Mouse (Mus musculus): Measurements from ENCODE around the gene Sez6.

Sez6 gene

DNA sequence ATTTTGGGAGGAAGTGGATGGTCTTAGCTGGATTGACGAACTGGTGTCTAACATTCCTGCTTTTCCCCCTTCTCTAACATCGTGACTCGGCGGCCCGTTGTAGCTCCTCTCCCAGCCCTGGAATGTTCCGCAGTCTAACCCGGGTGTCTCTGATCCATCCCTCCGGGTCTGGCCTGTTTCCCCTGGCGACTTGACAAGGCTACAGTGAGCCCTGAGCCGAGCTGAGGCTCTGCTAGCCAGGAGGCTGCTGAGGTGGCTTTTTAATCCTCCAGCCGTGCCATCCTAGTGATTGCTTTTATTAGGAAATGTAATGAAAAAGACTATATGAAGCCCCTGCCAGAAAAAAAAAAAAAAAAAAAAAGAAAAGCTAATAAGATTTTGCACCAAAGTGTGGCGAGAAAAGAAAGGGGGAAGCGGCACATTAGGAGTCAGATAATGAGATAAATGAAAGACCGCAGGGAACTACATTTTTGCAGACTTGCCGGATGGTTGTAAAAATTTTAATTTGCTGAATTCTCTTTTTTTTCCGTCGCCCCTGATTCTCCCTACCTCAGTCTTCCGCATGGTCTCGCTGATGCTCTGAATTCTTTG is 24.4 kb upstream of the Sez6 start:
- no peak for ATAC-seq (ENCODE audit: low TSS enrichment)

- no peak for ATAC-seq (ENCODE audit: low TSS enrichment)
Measured at GRCm38 (mm10) chr11:77906747-77907174, 23.8 kb upstream of the Sez6 start.

DNA sequence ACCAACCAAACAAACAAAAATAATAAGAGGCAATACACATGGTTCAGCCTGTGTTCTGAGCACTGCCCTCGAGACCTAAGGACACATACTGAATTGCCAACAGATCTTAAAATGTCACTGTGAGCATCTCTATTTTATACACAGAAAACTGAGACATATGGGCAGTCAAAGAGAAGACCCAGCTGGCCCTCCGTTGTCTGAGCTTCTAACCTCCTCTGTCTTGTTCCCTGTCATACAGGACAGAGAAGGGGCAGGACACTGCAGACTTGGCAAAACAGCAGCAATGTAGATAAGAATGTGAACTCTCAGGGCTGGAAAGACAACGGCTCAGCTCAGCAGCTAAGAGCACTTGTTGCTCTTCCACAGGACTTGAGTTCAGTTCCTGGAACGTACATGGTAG is 22.1 kb upstream of the Sez6 start:
- no peak for ATAC-seq (ENCODE audit: low TSS enrichment)

- no peak; the same call in 1 of the 2 replicates for ATAC-seq (ENCODE audit: low TSS enrichment)
Measured at GRCm38 (mm10) chr11:77909376-77909775, 21.2 kb upstream of the Sez6 start.

- no peak for ATAC-seq (ENCODE audit: low TSS enrichment)
Measured at GRCm38 (mm10) chr11:77909776-77910175, 20.8 kb upstream of the Sez6 start.

- ATAC-seq (ENCODE audit: low TSS enrichment): no peak
Measured at GRCm38 (mm10) chr11:77913505-77913904, 17.1 kb upstream of the Sez6 start.

DNA sequence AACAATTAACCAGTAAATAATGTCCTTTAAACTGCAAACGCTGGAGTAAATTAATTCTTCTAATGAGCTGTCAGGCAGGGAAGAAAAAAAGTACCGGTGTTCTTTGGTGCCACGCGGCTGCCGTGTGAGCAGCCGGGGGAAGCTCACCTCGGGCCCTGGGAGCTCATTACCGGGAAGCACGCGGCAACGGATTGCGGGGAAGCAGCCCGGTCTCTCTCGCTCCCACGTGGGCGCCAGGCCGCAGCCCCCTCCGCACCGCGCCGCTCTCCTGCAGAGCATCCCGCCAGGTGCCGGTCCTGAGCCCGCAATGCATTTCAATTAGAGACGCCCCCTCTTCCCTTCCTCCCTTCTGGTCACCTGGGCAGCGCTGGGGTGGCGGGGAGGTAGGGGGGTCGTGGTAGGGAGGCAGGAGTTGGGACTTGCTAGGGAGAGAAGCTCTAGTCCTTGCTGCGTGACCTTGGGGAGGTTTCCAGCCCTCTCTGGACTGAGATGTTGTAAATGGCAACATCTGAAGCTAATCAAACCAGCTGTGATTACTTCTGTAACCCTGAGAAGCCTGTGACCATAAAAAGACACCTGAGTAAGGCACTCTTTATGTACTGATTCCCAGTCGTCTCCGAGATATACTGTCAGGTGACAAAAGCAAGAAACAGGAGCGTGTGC is 15.9 kb upstream of the Sez6 start:
- no peak for ATAC-seq (ENCODE audit: low TSS enrichment)

DNA sequence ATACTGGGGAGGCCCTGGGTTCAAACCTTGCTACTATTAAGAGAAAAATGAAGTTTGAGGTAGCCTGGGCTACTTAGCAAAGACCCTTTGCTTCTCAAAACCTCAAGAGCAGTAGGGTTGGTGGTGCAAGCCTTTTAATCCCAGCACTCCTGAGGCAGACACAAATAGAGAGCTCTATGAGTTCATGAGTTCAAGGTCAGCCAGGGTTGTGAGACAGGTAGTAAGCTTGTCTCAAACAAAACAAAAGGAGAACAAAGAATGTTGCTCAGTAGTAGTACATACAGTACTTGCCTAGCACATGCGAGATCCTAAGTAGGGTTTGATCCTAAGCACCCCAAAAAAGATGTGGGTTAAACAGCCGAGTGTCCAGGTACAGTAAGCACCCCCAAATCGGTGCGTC is 13.9 kb upstream of the Sez6 start:
- ATAC-seq (ENCODE audit: low TSS enrichment): no peak

- no peak for ATAC-seq (ENCODE audit: low TSS enrichment)
Measured at GRCm38 (mm10) chr11:77917166-77917565, 13.4 kb upstream of the Sez6 start.

- no peak; the same call in 1 of the 2 replicates for ATAC-seq (ENCODE audit: low TSS enrichment)
Measured at GRCm38 (mm10) chr11:77923285-77923684, 7.3 kb upstream of the Sez6 start.

DNA sequence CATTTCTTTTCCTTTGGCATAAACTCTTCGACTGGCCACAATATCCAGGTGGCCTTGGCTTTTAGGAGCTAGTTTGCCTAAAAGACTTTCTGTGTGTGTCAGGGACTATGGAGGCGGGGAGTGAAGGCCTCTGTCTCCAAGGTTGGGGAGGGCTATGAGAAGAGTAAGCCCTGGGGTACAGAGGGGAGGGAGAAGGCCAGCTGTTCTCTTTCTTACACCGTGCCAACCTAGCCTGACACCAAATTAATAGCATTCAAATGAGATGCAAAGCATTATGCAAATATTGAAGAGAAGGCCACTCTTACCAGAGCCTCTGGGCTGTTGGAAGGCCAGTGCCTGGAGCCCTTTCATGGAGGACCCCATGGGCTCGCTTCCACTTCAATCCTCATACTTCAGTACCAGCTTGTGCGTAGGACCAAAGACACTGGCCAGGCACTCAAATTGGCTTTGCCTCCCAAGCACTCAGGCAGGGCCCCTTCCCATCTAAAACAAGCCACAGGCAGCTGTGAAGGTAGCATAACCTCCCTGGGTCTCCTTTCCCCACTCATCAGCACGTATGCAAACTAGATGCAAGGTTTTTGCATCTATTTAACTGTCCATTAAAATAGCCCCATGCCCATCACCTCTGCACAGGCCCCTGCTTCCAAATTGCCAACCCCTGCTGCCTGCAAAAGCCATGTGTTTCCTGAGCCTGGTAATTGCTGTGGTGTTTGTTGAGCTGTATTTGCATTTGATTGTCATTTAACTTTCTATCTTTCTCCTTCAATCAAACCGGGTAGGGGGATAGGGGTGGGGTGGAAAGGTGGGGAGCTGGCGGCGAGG is 4.6 kb upstream of the Sez6 start:
- no peak for ATAC-seq (ENCODE audit: low TSS enrichment)

DNA sequence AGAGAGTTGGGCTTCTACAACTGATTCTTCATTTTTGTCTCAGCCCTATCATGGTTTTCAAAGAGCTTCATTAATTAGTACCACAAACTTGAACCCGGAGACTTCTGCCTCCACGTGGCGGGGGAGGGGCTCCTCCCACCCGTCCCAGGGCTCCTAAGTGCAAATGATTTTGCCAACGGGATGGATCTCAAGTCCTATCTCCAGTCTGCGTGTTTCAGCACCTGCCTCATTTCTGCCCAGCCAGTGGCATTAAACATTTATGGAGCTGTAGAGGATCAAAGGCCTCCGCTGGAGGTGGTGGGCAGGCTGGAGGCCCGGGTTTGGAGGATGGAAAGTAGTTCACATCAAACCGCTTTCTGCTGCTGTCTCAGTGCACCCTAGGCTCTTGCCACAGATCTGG is 3.9 kb upstream of the Sez6 start:
- no peak for ATAC-seq (ENCODE audit: low TSS enrichment)

- no peak for ATAC-seq (ENCODE audit: low TSS enrichment)
Measured at GRCm38 (mm10) chr11:77927837-77928236, 2.8 kb upstream of the Sez6 start.

DNA sequence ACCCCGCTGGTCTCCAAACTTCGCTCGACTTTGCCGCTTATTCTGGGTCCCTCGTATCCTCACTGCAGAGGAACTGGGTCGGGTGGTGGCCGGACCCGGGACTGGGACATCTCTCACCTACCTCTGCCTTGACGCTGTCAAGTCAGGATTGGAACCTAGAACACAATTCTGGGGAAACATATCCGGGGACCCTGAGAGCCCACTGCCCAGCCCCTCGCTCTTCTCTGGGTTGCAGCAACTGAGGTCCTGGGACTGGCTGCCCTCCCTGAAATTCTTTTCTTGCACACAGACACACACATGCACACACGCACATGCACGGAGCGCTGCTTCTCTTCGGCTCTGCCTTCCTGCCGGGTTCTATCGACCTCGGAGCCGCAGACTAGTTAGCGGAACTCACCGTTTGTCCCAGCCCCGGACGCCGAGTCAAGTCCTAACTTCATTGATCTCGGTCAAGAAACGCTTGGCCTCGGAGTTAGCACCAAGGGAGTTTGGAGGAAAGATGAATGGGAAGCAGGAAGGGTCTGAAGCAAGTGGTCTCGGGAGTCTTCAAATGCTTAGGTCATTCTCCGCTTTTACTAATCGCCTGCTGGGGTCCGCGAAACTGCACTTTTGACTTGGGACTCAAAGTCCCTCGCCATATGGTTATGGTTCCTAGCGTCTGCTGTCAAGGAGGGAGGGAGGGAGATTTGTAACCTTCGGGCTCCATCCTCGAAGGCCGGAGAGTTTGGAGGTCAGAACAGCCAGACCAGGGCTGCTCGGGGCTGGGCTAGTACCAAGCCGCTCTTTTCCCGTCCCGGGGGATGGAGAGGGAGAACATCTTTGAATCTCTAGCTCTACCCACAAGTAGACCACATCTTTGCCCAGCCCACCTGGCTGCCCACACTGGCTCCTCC is 1.2 kb downstream of the Sez6 start:
- no peak for ATAC-seq (ENCODE audit: low TSS enrichment)

DNA sequence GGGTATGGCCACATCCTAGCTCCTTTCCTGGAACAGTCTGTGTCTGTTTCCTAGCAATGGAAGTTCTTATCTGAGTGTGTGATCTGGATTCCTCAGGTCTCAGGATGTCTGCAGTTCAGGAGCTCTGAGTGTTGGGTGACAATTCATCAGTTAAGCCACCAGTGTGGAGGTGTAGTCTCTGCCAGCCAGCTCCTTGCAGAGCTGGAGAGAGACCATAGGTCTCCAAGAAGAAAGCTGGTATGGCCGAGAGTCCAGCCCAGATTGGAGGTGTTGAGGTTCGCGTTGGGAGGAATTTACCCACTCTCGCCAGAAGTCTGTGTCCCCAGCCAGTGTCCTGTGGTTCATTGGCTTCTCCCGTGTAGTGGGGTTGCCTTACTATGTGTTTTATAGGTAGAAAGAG is 2.0 kb downstream of the Sez6 start:
- no peak for ATAC-seq (ENCODE audit: low TSS enrichment)

GRCm38 (mm10) chr11:77934111-77934521 is 3.5 kb downstream of the Sez6 start:
- ATAC-seq (ENCODE audit: low TSS enrichment): no peak

DNA sequence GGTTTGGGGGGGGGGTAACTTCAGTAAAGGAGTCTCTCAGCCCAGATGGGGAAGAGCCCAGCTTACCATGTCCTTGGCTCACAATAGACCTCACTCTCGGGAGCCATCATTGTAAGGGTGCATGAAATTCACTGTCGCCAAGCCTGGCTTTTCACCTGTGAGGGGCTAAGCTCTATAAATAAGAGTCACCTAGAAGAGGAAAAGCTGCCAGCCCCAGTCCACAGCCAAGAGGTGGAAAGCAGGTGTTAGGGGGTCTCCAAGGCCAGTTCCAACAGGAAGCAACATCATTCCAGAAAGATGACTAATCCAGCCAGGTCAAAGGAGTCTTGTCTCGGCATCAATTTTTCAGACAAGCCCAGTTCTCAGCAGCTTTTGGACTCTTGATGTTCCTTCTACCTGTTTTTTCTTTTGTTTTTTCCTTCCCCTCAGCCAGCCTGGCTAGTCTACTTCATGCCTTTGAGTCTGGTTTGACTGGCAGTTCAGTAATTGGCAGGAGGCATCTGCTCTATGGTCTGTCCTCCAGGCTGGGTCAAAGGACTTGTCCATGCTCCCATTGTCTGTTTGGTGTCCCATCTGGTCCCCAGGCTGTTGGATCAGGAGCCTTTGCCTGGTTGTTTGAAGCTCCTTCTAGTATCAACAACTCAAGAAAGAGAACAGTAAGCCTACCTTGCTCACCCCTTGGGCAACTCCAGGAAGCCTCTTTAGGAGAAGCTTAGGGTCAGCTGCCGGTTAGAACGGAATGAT is 4.1 kb downstream of the Sez6 start:
- ATAC-seq (ENCODE audit: low TSS enrichment): no peak

- no peak for ATAC-seq (ENCODE audit: low TSS enrichment)
Measured at GRCm38 (mm10) chr11:77936846-77937245, 6.2 kb downstream of the Sez6 start.

- ATAC-seq (ENCODE audit: low TSS enrichment): no peak
Measured at GRCm38 (mm10) chr11:77937649-77938410, 7.2 kb downstream of the Sez6 start.

DNA sequence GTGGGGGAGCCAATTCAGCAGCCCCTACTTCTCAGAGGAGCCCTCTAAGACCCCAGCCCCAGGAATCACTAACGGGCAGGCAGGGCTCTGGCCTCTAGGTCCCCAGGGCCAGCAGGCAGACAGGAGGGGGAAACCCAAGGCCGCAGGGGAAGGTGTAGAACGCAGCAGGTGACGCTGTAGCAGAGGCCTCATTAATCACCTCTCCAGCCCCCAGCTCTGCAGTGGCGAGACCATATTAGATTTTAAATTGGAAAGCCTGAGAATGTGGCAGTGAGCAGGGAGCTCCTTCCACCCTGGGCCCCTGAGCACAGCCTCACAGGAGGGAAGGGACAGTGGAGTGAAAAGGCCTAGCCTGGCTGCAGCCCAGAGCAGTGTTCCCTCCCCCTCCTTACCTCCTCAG is 11.6 kb downstream of the Sez6 start:
- ATAC-seq (ENCODE audit: low TSS enrichment): no peak
